Mouse (Mus musculus) kidney, adult 2 months (tissue): Measurements from ENCODE around the gene Arhgef17.

Experiments used
- CTCF ChIP-seq: fragments of 200-500 bp; conservative IDR thresholded peaks from 2 replicates; pipeline ENCODE4 v1.5.1; 2011; ENCODE audit warnings: low read depth, mild to moderate bottlenecking, control low read depth, low read length, moderate library complexity, mixed read lengths; ENCODE audit not compliant: insufficient read depth, insufficient read length
- POLR2A ChIP-seq: fragments of 200-500 bp; IDR thresholded peaks from one replicate; pipeline ENCODE4 v1.6.1; 2011; ENCODE audit warnings: low read depth, low read length, control low read depth

DNA sequence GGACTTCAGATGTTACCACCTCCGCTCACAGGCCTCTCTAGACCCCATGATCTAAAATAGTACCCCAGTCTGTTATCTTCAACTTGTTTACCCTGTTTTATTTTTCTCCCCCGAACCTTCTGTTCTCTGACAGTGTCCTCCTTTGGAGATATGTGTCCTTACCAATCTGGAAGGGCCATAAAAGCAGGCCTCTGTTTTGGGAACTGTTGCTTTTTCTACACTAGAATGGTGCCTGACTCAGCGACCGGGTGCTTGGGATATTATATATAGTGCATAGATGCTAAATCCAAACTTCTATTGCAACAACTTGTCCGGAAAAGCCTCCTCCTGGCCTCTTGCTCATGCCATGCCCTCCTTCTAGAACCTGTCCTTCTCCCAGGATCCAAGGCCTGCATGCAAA is 7.7 kb downstream of the Arhgef17 start:
- no peak for TF ChIP-seq POLR2A
- TF ChIP-seq CTCF = no peak
